Mouse (Mus musculus): ENCODE data around the gene Iqcc. TPM values are rescaled to one million over a fixed set of nuclear protein-coding genes. Genes with fewer than 3 reads are reported as not detected.

Iqcc gene
- polyA plus RNA-seq, 1 experiment from 2014 or later = 25.0 TPM

GRCm38 (mm10) chr4:129618031-129618430, 868 bp downstream of the Iqcc start:
- no peak for DNase-seq
- Histone ChIP-seq H3K4me2 (ENCODE audit: low read length) (peak overlapping the region; percentile 81), H3K36me3 (ENCODE audit: control insufficient read depth, insufficient read depth, low read length) (peaks cover 14% of the 10 kb centered on the region; the same call in 1 of the 2 replicates), H3K9ac (replicated peaks; ENCODE audit: low read length) (no peak overlapping the region), H3K4me3 (replicated peaks; ENCODE audit: low read depth, low read length) (peak overlapping the region; percentile 58), H3K9me3 (ENCODE audit: control insufficient read depth, low read length) (no peaks in the 10 kb centered on the region), H3K4me1 (ENCODE audit: control insufficient read depth, insufficient read depth, low read length) (peaks cover 25% of the 10 kb centered on the region), H3K27ac (replicated peaks; ENCODE audit: low read depth, low read length) (peak overlapping the region; percentile 91; the same call in 1 of the 2 replicates), H3K27me3 (ENCODE audit: control insufficient read depth, insufficient read depth, low read length) (no peaks in the 10 kb centered on the region)
- ATAC-seq (ENCODE audit: low FRiP score, low TSS enrichment) = no peak
- 97% methylated on average over 5 of the region's 5 CpGs for WGBS

- ATAC-seq (ENCODE audit: low FRiP score, low TSS enrichment) (no peak), DNase-seq (no peak)
- H3K27ac ChIP-seq (replicated peaks; ENCODE audit: low read depth, low read length) = no peak overlapping the region
- WGBS = 94% methylated on average over 7 of the region's 7 CpGs
- H3K4me2 ChIP-seq (ENCODE audit: low read length) = no peak overlapping the region
- H3K27me3 ChIP-seq (ENCODE audit: control insufficient read depth, insufficient read depth, low read length) = no peaks in the 10 kb centered on the region
- H3K36me3 ChIP-seq (ENCODE audit: control insufficient read depth, insufficient read depth, low read length) = peaks cover 14% of the 10 kb centered on the region; the same call in 1 of the 2 replicates
- H3K9me3 ChIP-seq (ENCODE audit: control insufficient read depth, low read length) = no peaks in the 10 kb centered on the region
- H3K4me1 ChIP-seq (ENCODE audit: control insufficient read depth, insufficient read depth, low read length) = peaks cover 16% of the 10 kb centered on the region
- no peak overlapping the region for H3K4me3 ChIP-seq (replicated peaks; ENCODE audit: low read depth, low read length)
- H3K9ac ChIP-seq (replicated peaks; ENCODE audit: low read length) = no peak overlapping the region
Measured at GRCm38 (mm10) chr4:129617121-129617641, 1.7 kb downstream of the Iqcc start.

GRCm38 (mm10) chr4:129616631-129617030, 2.3 kb downstream of the Iqcc start:
- no peak for ATAC-seq (ENCODE audit: low FRiP score, low TSS enrichment)

GRCm38 (mm10) chr4:129615801-129616290, 3.1 kb downstream of the Iqcc start:
- ATAC-seq (ENCODE audit: low FRiP score, low TSS enrichment) (no peak), DNase-seq (no peak)
- H3K9me3 ChIP-seq (ENCODE audit: control insufficient read depth, low read length) = no peaks in the 10 kb centered on the region
- H3K4me2 ChIP-seq (ENCODE audit: low read length) = no peak overlapping the region
- WGBS = 88% methylated on average over 9 of the region's 9 CpGs
- no peak overlapping the region for H3K4me3 ChIP-seq (replicated peaks; ENCODE audit: low read depth, low read length)
- no peak overlapping the region for H3K27ac ChIP-seq (replicated peaks; ENCODE audit: low read depth, low read length)
- H3K36me3 ChIP-seq (ENCODE audit: control insufficient read depth, insufficient read depth, low read length) = peaks cover 14% of the 10 kb centered on the region; the same call in 1 of the 2 replicates
- H3K4me1 ChIP-seq (ENCODE audit: control insufficient read depth, insufficient read depth, low read length) = peaks cover 8% of the 10 kb centered on the region
- no peak overlapping the region for H3K9ac ChIP-seq (replicated peaks; ENCODE audit: low read length)
- no peaks in the 10 kb centered on the region for H3K27me3 ChIP-seq (ENCODE audit: control insufficient read depth, insufficient read depth, low read length)

More at GRCm38 (mm10) chr4:129616631-129617030, 2.3 kb downstream of the Iqcc start:
- Histone ChIP-seq H3K9ac (replicated peaks; ENCODE audit: low read length) (no peak overlapping the region), H3K4me3 (replicated peaks; ENCODE audit: low read depth, low read length) (no peak overlapping the region), H3K4me1 (ENCODE audit: control insufficient read depth, insufficient read depth, low read length) (peaks cover 11% of the 10 kb centered on the region), H3K4me2 (ENCODE audit: low read length) (no peak overlapping the region), H3K27ac (replicated peaks; ENCODE audit: low read depth, low read length) (no peak overlapping the region), H3K36me3 (ENCODE audit: control insufficient read depth, insufficient read depth, low read length) (peaks cover 14% of the 10 kb centered on the region; the same call in 1 of the 2 replicates), H3K27me3 (ENCODE audit: control insufficient read depth, insufficient read depth, low read length) (no peaks in the 10 kb centered on the region), H3K9me3 (ENCODE audit: control insufficient read depth, low read length) (no peaks in the 10 kb centered on the region)
- WGBS = 93% methylated on average over 3 of the region's 3 CpGs
- no peak for DNase-seq

- DNase-seq (peak; percentile 30), ATAC-seq (ENCODE audit: low FRiP score, low TSS enrichment) (no peak)
- Histone ChIP-seq H3K9me3 (ENCODE audit: control insufficient read depth, low read length) (no peaks in the 10 kb centered on the region), H3K27ac (replicated peaks; ENCODE audit: low read depth, low read length) (no peak within 1 kb of the TSS), H3K9ac (replicated peaks; ENCODE audit: low read length) (no peak within 1 kb of the TSS), H3K27me3 (ENCODE audit: control insufficient read depth, insufficient read depth, low read length) (no peaks in the 10 kb centered on the region), H3K4me3 (replicated peaks; ENCODE audit: low read depth, low read length) (no peak within 1 kb of the TSS), H3K4me1 (ENCODE audit: control insufficient read depth, insufficient read depth, low read length) (peaks cover 8% of the 10 kb centered on the region), H3K36me3 (ENCODE audit: control insufficient read depth, insufficient read depth, low read length) (peaks cover 25% of the 10 kb centered on the region), H3K4me2 (ENCODE audit: low read length) (no peak within 1 kb of the TSS)
- WGBS = 87% methylated on average over 6 of the region's 6 CpGs
Measured at GRCm38 (mm10) chr4:129614093-129614492, 4.8 kb downstream of the Iqcc start, which contains the start of gene Dcdc2b. TSS of gene Dcdc2b (minus strand) at chr4:129614257.

- Histone ChIP-seq H3K9ac (replicated peaks; ENCODE audit: low read length) (no peak overlapping the region), H3K4me3 (replicated peaks; ENCODE audit: low read depth, low read length) (no peak overlapping the region), H3K27ac (replicated peaks; ENCODE audit: low read depth, low read length) (no peak overlapping the region), H3K4me2 (ENCODE audit: low read length) (no peak overlapping the region), H3K27me3 (ENCODE audit: control insufficient read depth, insufficient read depth, low read length) (no peaks in the 10 kb centered on the region), H3K4me1 (ENCODE audit: control insufficient read depth, insufficient read depth, low read length) (no peaks in the 10 kb centered on the region), H3K9me3 (ENCODE audit: control insufficient read depth, low read length) (no peaks in the 10 kb centered on the region), H3K36me3 (ENCODE audit: control insufficient read depth, insufficient read depth, low read length) (peaks cover 35% of the 10 kb centered on the region)
- DNase-seq (no peak), ATAC-seq (ENCODE audit: low FRiP score, low TSS enrichment) (no peak)
- 80% methylated on average over 4 of the region's 4 CpGs for WGBS
Measured at GRCm38 (mm10) chr4:129610472-129610871, 8.4 kb downstream of the Iqcc start.

GRCm38 (mm10) chr4:129610026-129610425, 8.9 kb downstream of the Iqcc start:
- H3K4me2 ChIP-seq (ENCODE audit: low read length) = no peak overlapping the region
- H3K36me3 ChIP-seq (ENCODE audit: control insufficient read depth, insufficient read depth, low read length) = peaks cover 38% of the 10 kb centered on the region
- H3K9me3 ChIP-seq (ENCODE audit: control insufficient read depth, low read length) = no peaks in the 10 kb centered on the region
- H3K27me3 ChIP-seq (ENCODE audit: control insufficient read depth, insufficient read depth, low read length) = no peaks in the 10 kb centered on the region
- no peak overlapping the region for H3K4me3 ChIP-seq (replicated peaks; ENCODE audit: low read depth, low read length)
- H3K4me1 ChIP-seq (ENCODE audit: control insufficient read depth, insufficient read depth, low read length) = no peaks in the 10 kb centered on the region
- no peak overlapping the region for H3K27ac ChIP-seq (replicated peaks; ENCODE audit: low read depth, low read length)
- no peak for DNase-seq
- 87% methylated on average over 4 of the region's 4 CpGs for WGBS
- no peak for ATAC-seq (ENCODE audit: low FRiP score, low TSS enrichment)
- H3K9ac ChIP-seq (replicated peaks; ENCODE audit: low read length) = no peak overlapping the region

- Histone ChIP-seq H3K36me3 (ENCODE audit: control insufficient read depth, insufficient read depth, low read length) (peaks cover 45% of the 10 kb centered on the region), H3K4me3 (replicated peaks; ENCODE audit: low read depth, low read length) (no peak overlapping the region), H3K9me3 (ENCODE audit: control insufficient read depth, low read length) (no peaks in the 10 kb centered on the region), H3K27me3 (ENCODE audit: control insufficient read depth, insufficient read depth, low read length) (no peaks in the 10 kb centered on the region), H3K9ac (replicated peaks; ENCODE audit: low read length) (no peak overlapping the region), H3K27ac (replicated peaks; ENCODE audit: low read depth, low read length) (no peak overlapping the region), H3K4me1 (ENCODE audit: control insufficient read depth, insufficient read depth, low read length) (no peaks in the 10 kb centered on the region), H3K4me2 (ENCODE audit: low read length) (no peak overlapping the region)
- ATAC-seq (ENCODE audit: low FRiP score, low TSS enrichment) (no peak; the same call in 1 of the 2 replicates), DNase-seq (no peak)
- 84% methylated on average over 12 of the region's 12 CpGs for WGBS
Measured at GRCm38 (mm10) chr4:129609139-129609631, 9.7 kb downstream of the Iqcc start.
